Mouse (Mus musculus): ENCODE measurements around the gene Slc29a2.
"Not testable (repeated sequence)": the region's sequence is repeated elsewhere in the genome, so short reads cannot be mapped to it uniquely, and the experiment has no call there.

The Slc29a2 gene

DNA sequence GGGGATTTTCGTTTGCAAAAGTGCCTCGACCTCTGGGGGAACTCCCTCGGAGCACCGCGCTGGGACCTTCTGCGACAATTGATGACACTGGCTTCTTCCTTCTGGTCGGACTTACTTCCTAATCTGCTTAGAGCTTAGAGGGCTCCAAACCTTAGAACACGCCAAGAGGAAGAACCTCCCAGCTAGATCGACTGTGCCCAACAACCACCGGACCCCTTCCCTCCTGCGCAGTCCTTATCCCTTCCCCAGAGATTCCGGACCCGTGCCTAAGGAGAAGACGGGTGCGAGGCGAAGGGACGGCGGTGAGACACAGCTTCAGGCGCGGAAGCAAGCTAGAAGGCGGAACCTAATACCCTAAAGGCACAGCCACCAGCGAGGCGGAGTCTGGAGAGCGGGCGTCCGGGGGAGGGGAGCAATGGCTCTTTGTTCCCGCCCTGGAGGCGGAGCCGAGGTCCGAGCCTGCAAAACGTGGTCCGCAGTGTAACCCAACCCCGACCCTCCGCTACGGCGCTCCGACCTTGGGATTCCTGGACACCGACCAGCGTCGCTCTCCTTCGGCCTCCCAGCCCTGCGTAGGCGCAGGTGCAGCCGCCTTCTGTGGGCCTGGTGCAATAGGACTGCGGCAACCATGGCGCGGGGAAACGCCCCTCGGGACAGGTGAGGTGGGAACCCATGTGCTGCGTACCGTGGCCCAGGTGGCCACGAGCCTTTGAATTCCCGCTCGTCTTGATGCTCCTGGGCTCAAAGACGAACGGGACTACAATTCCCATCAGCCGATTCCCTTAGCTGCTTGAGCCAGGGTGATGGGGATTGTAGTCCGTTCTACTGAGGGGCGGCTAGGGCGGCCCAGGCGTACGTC lies at the start of gene Slc29a2:
Gene Slc29a2, plus strand, starts transcription at position 240 of the 859 bp plus-strand sequence.
- DNase-seq (ENCODE audit: low read depth in 1 of 2, low spot score in 2 of 2) = peak; percentile 66 to 79

DNA sequence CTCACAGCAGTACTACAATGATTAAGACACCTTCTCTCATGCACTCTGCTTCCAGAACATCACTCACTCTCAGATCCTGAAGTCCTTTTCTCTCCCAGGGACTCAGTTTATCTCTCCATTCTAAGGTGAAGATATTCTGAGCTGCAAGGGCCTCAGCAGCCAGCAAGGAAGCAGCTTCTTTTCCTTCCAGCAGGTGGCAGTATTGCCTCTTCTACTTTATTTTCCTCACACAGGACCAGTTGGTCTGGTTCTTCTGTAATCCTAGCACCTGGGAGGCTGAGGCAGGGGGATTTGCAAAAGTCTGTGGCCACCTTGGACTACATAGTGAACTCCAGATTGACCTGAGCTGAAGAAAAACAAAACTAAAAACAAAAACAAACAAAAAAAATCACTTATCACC lies 41.9 kb upstream of the Slc29a2 start:
- DNase-seq (ENCODE audit: low read depth in 1 of 2, low spot score in 2 of 2) = no peak

DNA sequence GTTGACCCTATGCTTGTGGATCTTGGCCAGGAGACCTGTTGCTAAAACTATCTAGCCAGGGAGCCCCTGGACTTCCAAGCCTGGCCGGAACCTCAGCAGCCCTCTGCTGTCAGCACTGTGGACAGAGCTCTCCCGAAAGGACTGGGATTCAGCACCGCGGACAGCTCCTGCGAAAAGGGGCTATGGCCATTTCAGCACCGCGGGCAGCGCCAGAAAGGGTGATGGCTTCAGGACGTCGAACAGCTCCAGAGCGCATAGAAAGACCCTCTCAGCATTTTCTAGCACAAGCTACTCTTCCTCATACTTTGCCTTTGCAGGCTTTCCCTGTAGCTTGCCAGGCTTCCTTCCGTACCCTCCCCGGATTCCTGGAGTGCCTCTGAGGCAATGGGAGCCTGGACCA lies 34.6 kb upstream of the Slc29a2 start:
- peak; percentile 54 to 72 for DNase-seq (ENCODE audit: low read depth in 1 of 2, low spot score in 2 of 2)

DNA sequence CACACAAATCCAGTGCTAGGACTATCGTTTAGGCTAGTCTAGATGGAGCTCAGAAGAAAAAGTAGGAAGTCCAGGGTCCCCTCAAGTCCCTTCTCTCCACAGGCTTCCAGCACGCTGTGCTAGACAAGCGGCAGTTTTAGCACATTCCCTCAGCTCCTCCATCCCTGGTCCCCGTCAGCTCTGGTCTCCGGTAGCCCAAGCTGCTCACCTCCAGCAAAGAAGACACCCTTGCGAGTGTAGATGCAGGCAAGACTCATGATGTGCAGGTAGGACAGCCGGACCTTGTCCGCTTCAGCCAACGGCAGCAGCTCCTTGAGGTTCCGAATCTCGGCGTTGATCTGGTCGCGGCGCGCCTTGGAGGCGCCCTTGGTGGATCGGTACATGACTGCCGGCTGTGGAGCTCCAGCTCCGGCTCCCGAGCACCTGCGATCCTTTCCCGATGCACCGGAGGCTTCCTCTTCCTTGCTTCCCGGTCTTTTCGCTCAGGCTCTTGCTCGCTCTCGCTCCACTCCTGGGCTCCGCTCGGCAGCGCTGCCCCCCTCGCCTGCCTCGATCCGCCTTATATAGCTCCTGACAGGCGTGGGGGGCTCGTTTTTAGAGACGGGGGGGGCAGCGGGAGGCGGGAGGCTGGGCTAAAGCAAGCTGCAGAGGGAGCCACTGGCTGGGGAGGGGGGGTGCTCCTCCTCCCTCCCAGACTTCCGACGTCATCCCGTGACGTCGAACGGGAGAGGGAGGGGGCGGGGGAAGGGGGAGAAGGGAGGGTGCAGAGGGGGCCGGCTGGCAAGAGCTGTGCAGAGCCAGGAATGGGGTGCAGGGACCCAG lies 34.0 kb upstream of the Slc29a2 start:
- DNase-seq (ENCODE audit: low read depth in 1 of 2, low spot score in 2 of 2) = no peak

DNA sequence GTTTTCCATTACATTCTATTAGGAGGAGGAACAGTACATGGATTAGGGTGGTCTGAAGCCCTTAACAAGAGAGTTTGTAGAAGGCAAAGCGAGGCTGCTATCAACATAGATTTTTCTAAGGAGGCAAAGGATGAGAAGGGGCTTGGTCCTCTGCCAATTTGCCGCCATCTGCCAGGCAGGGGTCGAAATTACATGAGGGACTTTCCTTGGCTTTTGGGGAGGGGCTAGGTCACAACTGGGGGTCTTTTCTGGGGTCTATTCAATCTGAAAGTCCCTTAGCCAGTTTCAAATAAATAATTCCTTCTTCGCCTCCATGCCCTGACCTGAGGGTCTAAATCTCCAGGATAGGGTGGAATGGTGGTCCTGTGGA lies 33.4 kb upstream of the Slc29a2 start, which contains the start of gene Npas4:
Gene Npas4, minus strand, starts transcription at position 61 of the 370 bp plus-strand sequence.
- DNase-seq (ENCODE audit: low read depth in 1 of 2, low spot score in 2 of 2) = no peak

DNA sequence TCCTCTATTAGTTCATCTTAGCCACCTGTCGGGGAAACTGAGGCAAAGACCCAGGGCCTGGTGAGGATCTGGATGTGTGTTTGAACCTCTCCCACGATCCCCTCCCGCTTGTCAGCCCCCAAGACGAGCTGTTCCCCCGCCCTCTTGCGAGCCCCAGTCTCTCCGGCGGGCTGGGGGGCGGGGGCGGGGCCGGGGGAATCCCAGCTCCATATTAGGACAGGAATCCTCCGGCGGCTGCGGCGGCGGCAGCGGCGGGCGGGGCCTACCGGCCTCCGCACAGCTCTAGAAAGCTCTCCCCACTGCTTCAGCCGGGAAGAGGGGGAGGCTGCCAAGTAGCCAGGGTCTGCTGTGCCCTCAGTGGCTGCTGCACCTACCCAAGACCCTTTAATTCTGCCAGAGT lies 32.9 kb upstream of the Slc29a2 start:
- no peak for DNase-seq (ENCODE audit: low read depth in 1 of 2, low spot score in 2 of 2)

DNA sequence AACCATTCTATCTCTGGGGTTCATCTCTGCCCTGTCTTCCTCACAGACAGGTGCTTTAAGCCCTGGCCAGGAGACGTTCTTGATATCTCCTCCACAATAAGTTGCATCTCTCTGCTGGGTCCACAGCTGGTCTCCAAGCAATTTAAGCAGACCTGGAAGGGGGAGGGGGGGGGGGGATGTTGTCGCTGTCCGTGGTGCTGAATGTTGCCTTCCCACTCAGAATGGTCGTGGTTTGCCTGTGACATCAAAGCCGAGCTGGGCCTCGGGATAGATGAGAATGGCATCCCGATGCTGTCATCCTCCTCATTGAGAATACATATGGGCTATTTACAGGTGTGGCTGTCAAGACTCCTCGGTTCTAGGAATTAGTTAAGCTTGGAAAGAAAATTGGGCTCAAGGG lies 31.3 kb upstream of the Slc29a2 start:
- no peak for DNase-seq (ENCODE audit: low read depth in 1 of 2, low spot score in 2 of 2)

DNA sequence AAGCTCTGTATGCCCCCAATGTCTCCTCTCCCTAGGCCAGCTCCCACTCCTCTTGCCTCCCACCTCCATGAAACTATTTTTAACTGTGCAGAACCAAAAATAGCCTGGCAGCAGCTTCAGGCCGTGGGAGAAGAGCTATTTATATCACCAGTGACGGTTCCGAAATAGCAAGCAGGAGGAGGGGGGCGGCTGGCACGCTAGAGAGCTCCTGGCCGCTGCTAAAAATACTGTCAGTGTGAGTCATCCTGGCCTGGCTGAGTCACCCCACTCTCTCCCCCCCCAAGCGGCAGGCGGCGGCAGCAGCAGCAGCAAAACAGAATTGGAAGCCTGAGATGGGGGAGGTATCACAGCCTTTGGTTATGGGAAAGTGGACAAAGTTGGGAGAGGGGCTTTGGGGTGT lies 30.8 kb upstream of the Slc29a2 start:
- no peak for DNase-seq (ENCODE audit: low read depth in 1 of 2, low spot score in 2 of 2)

DNA sequence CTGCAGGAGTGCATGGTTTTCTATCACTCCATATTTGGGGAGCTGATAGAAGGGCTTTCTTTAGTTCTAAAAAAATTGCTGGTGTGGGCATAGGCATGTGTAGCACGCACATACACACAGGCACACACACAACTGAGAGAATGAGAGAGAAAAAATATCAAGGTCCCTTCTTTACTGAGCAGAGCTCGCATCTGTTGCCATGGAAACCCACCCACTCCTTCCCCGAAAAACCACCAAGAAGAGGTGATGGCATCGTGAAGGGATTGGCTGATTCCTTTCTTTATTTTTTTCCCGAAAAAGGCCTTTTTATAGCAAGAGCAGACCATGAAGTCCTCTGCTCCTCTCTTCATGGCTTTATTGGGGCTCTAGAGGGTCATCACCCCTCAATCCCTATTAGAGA lies 29.6 kb upstream of the Slc29a2 start:
- DNase-seq (ENCODE audit: low read depth in 1 of 2, low spot score in 2 of 2) = no peak

DNA sequence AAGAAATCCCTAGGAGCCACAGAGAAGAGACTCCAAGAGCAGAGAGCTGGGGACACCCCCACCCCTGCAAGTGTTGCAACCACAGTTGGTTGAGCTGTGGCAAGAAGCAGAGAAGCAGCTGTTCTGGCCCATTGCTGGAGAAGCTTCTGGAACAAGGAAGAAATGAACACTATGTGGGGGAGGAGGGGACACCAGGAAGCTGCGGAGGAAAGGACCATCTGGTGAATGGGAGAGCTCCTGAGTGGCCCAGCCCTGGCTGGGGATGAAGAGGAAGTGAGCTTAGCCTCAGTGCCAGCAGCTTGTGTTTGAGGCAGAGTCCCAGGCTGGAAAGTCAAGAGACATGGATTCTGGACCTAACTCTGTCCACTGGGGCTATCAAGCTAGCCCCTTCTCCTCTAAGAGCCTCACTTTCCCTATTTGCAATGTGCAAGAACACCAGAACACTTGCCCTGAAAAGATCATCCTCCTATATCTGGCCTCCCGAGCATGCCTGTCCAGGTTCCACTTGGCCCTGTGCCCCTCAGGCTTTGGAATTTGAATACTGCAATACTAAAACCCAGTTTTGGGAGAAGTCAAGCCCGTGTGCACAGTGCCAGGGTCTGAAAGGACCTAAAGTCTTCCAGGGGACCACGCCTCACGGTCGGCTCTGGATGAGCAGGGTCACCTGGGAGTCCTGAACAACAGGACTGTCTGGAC lies 24.1 kb upstream of the Slc29a2 start:
- no peak for DNase-seq (ENCODE audit: low read depth in 1 of 2, low spot score in 2 of 2)

DNA sequence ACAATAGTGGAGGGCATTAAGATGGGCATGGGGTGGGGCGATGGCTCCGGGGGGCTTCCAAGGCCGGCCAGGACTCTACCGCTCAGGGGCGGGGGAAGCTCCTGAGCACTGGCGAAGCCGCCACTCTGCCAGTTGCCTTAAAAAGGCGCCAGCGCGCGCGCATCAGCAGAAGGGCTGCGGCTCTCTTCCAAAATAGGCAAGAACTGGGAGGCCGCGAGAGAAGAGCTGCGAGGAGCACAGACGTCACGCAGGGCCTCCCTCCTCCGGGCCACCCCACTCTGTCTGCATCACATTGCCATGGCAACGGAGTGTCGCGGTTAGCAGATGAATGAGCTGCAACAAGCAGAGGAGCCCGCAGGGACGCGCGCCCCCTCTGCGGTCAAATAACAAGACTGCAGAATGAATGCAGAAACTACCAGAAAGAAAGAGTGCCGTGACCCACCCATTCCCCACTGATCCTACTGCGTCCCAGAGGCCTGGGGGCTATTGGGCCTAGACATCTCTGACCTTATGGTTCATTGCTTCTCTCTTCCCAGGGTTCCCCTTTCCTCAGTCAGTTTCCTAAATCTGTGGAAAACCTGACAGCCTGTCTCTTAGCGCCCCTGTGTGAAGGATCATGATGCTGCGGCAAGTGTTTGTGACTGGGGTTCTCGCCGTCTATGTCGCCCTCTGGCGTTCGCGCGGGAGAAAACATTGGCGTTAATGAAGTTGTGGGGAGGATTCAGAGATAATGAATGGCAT lies 21.8 kb upstream of the Slc29a2 start:
- peak in 1 of 2 experiments; percentile 54 for DNase-seq (ENCODE audit: low read depth in 1 of 2, low spot score in 2 of 2)

DNA sequence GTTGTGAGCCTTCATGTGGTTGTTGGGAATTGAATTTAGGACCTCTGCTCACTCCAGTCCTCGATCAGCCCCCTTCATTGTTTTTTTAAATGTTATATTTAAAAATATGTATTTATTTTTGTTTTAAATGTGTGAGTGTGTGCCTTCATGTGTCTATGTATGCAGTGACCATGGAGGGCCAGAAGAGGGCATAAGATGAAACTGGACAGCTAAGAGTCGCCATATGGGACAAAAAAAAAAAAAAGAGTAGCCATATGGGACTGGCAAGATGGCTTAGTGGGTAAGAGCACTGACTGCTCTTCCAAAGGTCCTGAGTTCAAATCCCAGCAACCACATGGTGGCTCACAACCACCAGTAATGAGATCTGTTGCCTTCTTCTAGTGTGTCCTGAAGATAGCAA lies 20.0 kb upstream of the Slc29a2 start:
- not testable (repeated sequence) for DNase-seq (ENCODE audit: low read depth in 1 of 2, low spot score in 2 of 2)

DNA sequence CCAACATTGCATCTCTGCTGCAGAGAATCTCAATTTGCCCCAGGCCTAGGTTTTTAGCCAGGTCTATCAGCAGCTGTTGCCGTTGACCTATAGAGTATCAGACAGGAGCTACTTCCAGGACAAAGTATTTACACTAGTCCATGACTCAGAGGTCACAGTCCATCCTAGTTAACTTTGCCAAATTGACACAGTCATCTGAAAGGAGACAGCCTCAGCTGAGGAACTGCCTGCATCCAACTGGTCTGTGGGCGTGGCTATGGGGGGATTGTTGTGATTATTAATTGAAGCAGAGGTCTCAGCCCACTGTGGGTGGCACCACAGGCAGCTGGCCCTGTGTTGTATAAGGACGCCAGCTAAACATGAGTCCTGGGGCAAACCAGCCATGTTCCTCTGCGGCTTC lies 18.7 kb upstream of the Slc29a2 start:
- no peak for DNase-seq (ENCODE audit: low read depth in 1 of 2, low spot score in 2 of 2)

DNA sequence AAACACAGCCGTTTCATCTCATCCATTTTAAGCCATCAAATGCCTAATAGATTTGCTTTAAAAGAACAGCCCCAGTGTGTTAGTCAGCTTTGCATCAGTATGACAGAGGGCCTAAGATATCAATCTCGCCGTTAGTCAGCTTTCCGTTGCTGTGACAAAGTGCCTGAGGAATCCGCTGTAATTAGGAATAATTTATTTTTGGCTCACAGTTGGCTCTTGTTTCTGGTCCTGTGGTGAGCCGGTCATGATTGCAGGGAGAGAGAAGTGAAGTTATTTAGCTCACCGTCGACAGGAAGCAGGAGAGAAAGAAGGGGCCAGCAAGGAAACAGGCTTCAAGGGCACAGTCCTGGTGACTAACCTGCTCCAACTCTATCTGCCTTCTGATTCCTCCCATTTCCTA lies 10.5 kb upstream of the Slc29a2 start:
- no peak for DNase-seq (ENCODE audit: low read depth in 1 of 2, low spot score in 2 of 2)

DNA sequence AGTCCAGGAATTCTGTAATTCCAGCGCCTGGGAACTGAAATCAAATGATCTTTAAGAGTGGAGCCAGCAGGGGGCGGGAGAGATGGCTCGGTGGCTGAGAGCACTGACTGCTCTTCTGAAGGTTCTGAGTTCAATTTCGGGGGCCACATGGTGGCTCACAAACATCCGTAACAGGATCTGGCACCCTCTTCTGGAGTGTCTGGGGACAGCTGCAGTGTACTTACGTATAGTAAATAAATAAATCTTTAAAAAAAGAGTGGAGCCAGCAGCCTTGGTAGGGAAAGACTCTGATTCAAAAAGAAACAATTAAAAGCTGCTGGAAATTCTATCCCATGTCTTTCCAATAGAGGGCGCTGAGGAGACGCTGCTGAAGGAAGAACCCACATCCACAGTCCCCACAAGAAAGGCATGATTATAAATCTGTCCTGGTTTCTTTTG lies 8.7 kb upstream of the Slc29a2 start:
- DNase-seq (ENCODE audit: low read depth in 1 of 2, low spot score in 2 of 2) = no peak

DNA sequence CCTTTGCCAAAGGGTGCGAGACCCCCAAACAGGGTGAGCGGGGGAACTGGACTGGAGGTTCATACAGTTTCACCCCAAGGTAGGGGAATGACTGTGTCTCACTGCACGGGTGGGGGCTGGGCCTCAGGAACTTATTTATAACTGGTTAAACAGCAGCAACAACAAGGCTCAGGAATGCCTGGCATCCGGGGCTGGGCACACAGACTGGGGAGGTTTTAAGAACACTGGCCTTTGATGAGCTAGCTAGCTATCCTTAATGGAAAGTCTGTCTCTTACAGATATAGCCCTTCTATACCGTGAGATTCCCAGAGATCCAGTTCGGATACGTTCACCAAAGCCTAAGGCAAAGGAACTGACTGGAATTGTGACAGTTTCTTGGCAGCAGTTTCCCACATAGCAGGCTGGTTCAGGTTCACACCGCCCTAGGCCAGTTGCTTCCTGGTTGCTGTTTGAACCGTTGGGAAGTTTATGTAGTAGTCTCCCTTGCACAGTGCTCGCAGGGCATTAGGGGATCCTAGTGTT lies 7.4 kb upstream of the Slc29a2 start:
- no peak for DNase-seq (ENCODE audit: low read depth in 1 of 2, low spot score in 2 of 2)

DNA sequence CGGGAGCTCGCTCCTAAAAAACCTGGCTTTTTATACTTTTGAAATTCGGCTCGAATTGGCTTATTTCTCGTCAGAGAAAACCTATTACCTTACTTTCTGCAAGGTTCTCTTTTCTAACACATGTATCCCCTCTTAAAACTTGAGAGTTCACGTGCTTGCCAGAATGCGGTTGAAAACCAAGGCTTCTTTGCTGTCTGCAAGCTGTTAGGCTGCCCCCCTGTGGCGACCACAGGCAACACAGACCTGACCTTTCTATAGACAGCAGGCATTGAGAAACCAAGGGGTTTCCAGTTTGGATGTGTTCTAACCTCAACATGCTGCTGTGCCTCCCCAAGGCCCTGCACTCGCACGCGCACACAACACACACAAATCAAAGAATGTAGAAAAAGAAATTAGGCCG lies 6.9 kb upstream of the Slc29a2 start:
- peak; percentile 35 to 71 for DNase-seq (ENCODE audit: low read depth in 1 of 2, low spot score in 2 of 2)

DNA sequence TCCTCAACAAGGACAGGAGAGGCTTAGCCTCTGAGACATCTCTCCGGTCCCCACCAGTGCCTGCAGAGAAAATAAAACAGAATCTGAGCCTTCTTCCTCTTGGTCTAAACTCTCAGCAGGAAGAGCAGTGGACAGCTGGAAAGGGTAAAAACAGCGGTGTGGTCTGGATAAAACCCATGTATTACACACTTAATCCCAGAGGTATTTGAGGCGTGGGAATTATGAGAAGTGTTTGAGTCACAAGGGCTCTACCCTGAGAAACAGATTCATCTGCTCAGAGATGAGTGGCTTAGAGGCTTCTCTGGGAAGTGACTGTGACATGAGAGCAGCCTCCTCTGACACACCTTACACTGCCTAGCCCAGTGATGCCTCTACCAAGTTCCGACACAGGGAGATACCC lies 6.0 kb upstream of the Slc29a2 start:
- no peak for DNase-seq (ENCODE audit: low read depth in 1 of 2, low spot score in 2 of 2)

DNA sequence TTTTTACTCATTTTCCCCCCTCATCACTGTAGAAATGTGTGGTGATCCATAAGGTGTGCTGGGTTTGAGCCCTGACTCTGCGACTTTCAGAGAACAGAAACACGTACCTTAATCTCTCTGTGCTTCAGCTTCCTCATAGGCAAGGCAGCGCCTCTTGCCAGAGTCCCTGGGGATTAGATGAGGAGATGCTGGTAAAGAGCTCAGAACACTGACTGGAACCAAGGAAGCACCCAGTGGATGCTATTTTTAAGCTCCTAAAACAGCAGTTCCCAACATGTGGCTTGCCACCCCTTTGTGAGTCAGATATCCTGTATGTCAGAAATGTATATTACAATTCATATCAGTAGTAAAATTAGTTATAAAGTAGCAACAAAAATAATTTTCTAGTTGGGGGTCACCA lies 5.5 kb upstream of the Slc29a2 start:
- DNase-seq (ENCODE audit: low read depth in 1 of 2, low spot score in 2 of 2) = no peak

DNA sequence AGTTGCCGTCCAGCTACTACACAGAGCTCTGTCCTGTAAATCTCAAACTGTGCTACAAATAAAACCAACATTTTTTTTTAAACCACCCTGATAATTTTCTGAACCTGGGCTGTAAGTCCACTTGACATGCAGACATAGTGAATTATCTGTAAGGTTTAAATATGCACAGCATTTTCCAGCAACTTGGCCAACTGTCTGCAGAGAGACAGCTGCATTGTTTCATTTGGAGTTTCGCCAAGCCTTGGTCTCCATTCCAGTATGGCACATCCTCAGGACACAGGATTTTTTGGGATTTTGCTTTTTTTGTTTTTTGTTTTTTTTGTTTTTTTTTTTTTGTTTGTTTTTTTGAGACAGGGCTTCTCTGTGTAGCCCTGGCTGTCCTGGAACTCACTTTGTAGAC lies 2.2 kb upstream of the Slc29a2 start:
- DNase-seq (ENCODE audit: low read depth in 1 of 2, low spot score in 2 of 2) = no peak

DNA sequence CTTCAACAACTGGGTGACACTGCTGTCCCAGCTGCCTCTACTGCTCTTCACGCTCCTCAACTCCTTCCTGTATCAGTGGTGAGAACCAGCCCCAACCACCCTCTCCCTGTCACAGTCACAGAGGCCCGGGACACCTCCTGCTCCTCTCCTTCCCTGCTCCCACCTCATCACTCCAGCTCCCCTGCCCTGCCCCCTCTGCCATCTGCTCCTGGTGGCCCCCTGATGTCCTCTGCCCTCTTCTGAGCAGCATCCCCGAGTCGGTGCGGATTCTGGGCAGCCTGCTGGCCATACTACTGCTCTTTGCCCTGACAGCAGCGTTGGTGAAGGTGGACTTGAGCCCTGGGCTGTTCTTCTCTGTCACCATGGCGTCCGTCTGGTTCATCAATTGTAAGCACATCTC lies 2.5 kb downstream of the Slc29a2 start:
- DNase-seq (ENCODE audit: low read depth in 1 of 2, low spot score in 2 of 2) = no peak
